ENCODE assay signal across 20 mouse cellular contexts in the genomic region with DNA sequence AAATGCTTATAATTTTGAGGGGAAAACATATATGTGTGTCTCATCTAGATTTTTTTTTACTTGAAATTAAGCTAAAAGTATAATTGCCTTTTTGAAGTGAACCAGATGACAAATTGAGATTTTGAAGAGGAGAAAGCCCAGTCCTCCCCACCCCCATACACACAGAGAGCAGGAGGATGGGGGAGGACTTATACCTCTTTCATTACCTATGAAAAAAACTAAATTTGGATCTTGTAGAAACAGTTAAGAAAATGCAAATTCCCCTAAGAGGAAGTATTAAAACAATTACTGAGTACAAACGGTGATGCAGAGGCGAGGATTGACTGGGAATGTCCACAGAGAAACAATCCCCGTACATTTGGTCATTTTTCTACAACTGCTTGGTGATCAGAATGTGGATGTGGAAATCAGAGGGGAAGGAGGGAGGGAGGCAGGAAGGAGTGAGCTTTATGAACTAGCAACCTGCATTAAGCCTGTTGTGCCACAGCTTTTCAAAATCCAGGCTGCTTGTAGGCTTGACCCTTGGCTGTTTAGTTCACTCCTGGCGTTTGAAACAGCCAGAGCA.
DNase-seq lines count a peak whose midpoint lies in the region; ATAC-seq and TF ChIP-seq lines count a peak whose summit lies in the region.
"Had no signal": no experiment of that assay in that cellular context is flagged by ENCODE, and none has a peak within 500 bp of the region (broad histone marks: within the 10 kb centered on the region; RNA-seq: fewer than 3 reads in every experiment).

No protein-coding gene starts in this region.

- intact Hi-C loops in gastrocnemius, adult 2 months (cut with DNase I) = no loop called here
- intact Hi-C loops in gastrocnemius, postnatal 14 days (cut with DNase I; ENCODE audit: low total_unique reads) = no loop called here

- no peak overlapping the region for H3K4me2 ChIP-seq in kidney, embryonic 15.5 days
- H3K4me2 ChIP-seq: embryonic facial prominence, embryonic 13.5 days; forebrain, embryonic 12.5 days; hindbrain, embryonic 14.5 days; intestine, embryonic 15.5 days had no signal

- H3K27me3 ChIP-seq in kidney, adult 2 months (replicated peaks; ENCODE audit: control insufficient read depth, insufficient read depth, low read length) = no peaks in the 10 kb centered on the region
- no peaks in the 10 kb centered on the region for H3K27me3 ChIP-seq in kidney, embryonic 15.5 days
- H3K27me3 ChIP-seq: embryonic facial prominence, embryonic 13.5 days; forebrain, embryonic 12.5 days; intestine, embryonic 15.5 days had no signal

- no peak for DNase-seq in gastrocnemius, adult 2 months
- DNase-seq in gastrocnemius, postnatal 14 days = no peak
- DNase-seq in kidney, adult 2 months = no peak
- DNase-seq in A20 (ENCODE audit: low read depth, low spot score) = peak; percentile 57
- DNase-seq in right cerebral cortex, postnatal 14 days = no peak
- DNase-seq: adrenal gland, adult 8-10 months; adrenal gland, postnatal 36 days; cerebellum, adult 11 months; cerebellum, adult 8-10 months; cerebellum, postnatal 25 days; gastrocnemius, postnatal 36 days had no signal

- H3K9ac ChIP-seq in kidney, embryonic 15.5 days = no peak overlapping the region
- H3K9ac ChIP-seq: embryonic facial prominence, embryonic 13.5 days; forebrain, embryonic 12.5 days; hindbrain, embryonic 14.5 days; intestine, embryonic 15.5 days had no signal

- ATAC-seq in kidney, embryonic 15.5 days (replicated peaks; ENCODE audit: low FRiP score) = no peak
- no peak for ATAC-seq in frontal cortex, adult (ENCODE audit: low TSS enrichment)
- ATAC-seq: forebrain, embryonic 16.5 days; intestine, embryonic 15.5 days had no signal

- no peak for TF ChIP-seq CTCF in gastrocnemius, adult 2 months (IDR thresholded peaks at IDR 0.05)
- no peak for TF ChIP-seq CTCF in kidney, adult 2 months (conservative IDR thresholded peaks at IDR 0.05; ENCODE audit: insufficient read depth, insufficient read length, low read depth, low read length)

- H3K4me3 ChIP-seq in gastrocnemius, adult 2 months = no peak overlapping the region
- H3K4me3 ChIP-seq in kidney, adult 2 months (ENCODE audit: insufficient read depth, low read depth, low read length) = no peak overlapping the region
- no peak overlapping the region for H3K4me3 ChIP-seq in kidney, embryonic 15.5 days (replicated peaks)
- H3K4me3 ChIP-seq in brown adipose tissue, adult 24 weeks (ENCODE audit: insufficient read depth, low read depth, low read length) = no peak overlapping the region
- H3K4me3 ChIP-seq: embryonic facial prominence, embryonic 13.5 days; forebrain, embryonic 12.5 days; hindbrain, embryonic 10.5 days; intestine, embryonic 15.5 days had no signal

- peak overlapping the region; percentile 82 for H3K27ac ChIP-seq in gastrocnemius, adult 2 months
- H3K27ac ChIP-seq in kidney, adult 2 months (ENCODE audit: insufficient read depth, low read depth, low read length) = 0 out of 2 replicates have a peak overlapping the region, but pooled peaks have one; percentile 1
- H3K27ac ChIP-seq in kidney, embryonic 15.5 days = no peak overlapping the region
- H3K27ac ChIP-seq in brown adipose tissue, adult 24 weeks (replicated peaks; ENCODE audit: low read depth, low read length) = peak overlapping the region; percentile 6
- H3K27ac ChIP-seq: embryonic facial prominence, embryonic 13.5 days; forebrain, embryonic 12.5 days; hindbrain, embryonic 10.5 days; hindbrain, embryonic 14.5 days; intestine, embryonic 15.5 days had no signal

- H3K9me3 ChIP-seq in kidney, embryonic 15.5 days (replicated peaks) = no peaks in the 10 kb centered on the region
- H3K9me3 ChIP-seq: embryonic facial prominence, embryonic 13.5 days; forebrain, embryonic 12.5 days; hindbrain, embryonic 10.5 days; intestine, embryonic 15.5 days had no signal

- no peaks in the 10 kb centered on the region for H3K36me3 ChIP-seq in kidney, adult 2 months (ENCODE audit: control insufficient read depth, insufficient read depth, low read length)
- no peaks in the 10 kb centered on the region for H3K36me3 ChIP-seq in kidney, embryonic 15.5 days
- H3K36me3 ChIP-seq: embryonic facial prominence, embryonic 13.5 days; forebrain, embryonic 12.5 days; hindbrain, embryonic 10.5 days; intestine, embryonic 15.5 days had no signal

- peaks cover 6% of the 10 kb centered on the region; the same call in 1 of the 2 replicates for H3K4me1 ChIP-seq in kidney, adult 2 months (ENCODE audit: control insufficient read depth, insufficient read depth, low read length)
- H3K4me1 ChIP-seq in kidney, embryonic 15.5 days = peaks cover 7% of the 10 kb centered on the region
- peaks cover 8% of the 10 kb centered on the region for H3K4me1 ChIP-seq in brown adipose tissue, adult 24 weeks (ENCODE audit: control insufficient read depth, insufficient read depth, insufficient read length, low read length)
- H3K4me1 ChIP-seq: embryonic facial prominence, embryonic 13.5 days; hindbrain, embryonic 10.5 days; intestine, embryonic 15.5 days had no signal

- 38% methylated on average over 4 of the region's 4 CpGs for WGBS in kidney, adult 2 months
- 41% methylated on average over 4 of the region's 4 CpGs for WGBS in kidney, embryonic 15.5 days

- TF ChIP-seq POLR2A in kidney, adult 2 months (IDR thresholded peaks at IDR 0.05; ENCODE audit: low read depth, low read length) = no peak
